ENCODE assay signal across 8 mouse cellular contexts in the genomic region with DNA sequence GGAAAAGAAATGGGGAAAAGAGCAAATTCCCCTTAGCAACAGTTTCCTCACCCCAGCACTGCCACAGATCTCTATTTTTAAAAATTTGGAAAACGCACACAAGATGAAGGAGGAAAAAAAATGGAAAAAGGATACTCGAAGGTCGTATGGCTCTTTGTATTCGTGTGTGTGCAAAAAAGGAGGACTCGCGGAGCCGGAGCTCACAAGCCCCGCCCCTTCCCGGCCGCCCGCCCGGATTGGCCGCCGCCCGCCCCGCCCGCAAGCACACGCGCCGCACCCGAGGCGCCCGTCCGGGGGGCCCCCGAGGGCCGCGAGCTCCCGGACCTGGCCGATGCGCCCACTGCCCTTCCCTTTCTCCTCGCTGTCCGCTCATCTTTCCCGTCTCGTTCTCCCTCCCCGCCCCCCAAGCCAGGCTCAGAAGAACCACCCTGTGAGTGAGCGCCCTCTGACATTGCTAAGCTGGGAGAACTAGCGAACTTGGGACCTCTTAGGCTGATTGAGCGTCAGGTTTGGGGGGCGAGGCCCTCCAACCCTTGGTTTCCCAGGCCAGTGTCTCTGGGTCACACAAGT. TPM values are rescaled to one million over a fixed set of nuclear protein-coding genes. Genes with fewer than 3 reads are reported as not detected.
DNase-seq lines count a peak whose midpoint lies in the region; ATAC-seq and TF ChIP-seq lines count a peak whose summit lies in the region.

A gene (minus strand): TSS at position 242 of the 570 bp plus-strand sequence.

- peak; percentile 49; the same call in 1 of the 2 replicates for TF ChIP-seq POLR2A in heart, adult 2 months (IDR thresholded peaks at IDR 0.05; ENCODE audit: insufficient read depth, low read depth, low read length)
- 0 out of 2 replicates have a peak, but pooled peaks have one; percentile 16 for TF ChIP-seq POLR2A in liver, adult 2 months (IDR thresholded peaks at IDR 0.05; ENCODE audit: extremely low read depth, insufficient read depth, low read length)
- peak; percentile 54 for TF ChIP-seq POLR2A in myocyte (IDR thresholded peaks at IDR 0.05; ENCODE audit: insufficient read length, low read depth)

- H3K79me2 ChIP-seq in heart, adult 2 months (replicated peaks; ENCODE audit: control insufficient read depth, insufficient read depth, low read length) = no peaks in the 10 kb centered on the region
- H3K79me2 ChIP-seq in liver, adult 2 months (ENCODE audit: control insufficient read depth, insufficient read depth, low read length) = no peaks in the 10 kb centered on the region
- H3K79me2 ChIP-seq in myocyte (ENCODE audit: control insufficient read depth, insufficient read depth) = no peaks in the 10 kb centered on the region

- H3K4me1 ChIP-seq in embryonic facial prominence, embryonic 12.5 days = peaks cover 10% of the 10 kb centered on the region
- H3K4me1 ChIP-seq in heart, adult 2 months (ENCODE audit: control insufficient read depth, insufficient read depth, low read length) = peaks cover 4% of the 10 kb centered on the region
- H3K4me1 ChIP-seq in liver, adult 2 months (ENCODE audit: control insufficient read depth, insufficient read depth, low read length) = peaks cover 7% of the 10 kb centered on the region

- peak; percentile 60 to 68 for DNase-seq in urinary bladder, adult 18-20 months (ENCODE audit: low spot score in 2 of 2)
- no peak for DNase-seq in urinary bladder, postnatal 10 days (ENCODE audit: low spot score)
- DNase-seq in heart, adult 2 months = peak; percentile 88 to 90
- peak; percentile 67 to 71 for DNase-seq in kidney, adult 8-10 months
- peak; percentile 50 for DNase-seq in liver, adult 2 months (ENCODE audit: extremely low read depth, low read depth, low spot score)
- DNase-seq in spleen, postnatal 4 days (ENCODE audit: low spot score in 2 of 2) = peak; percentile 84 to 94

- H3K9me3 ChIP-seq in embryonic facial prominence, embryonic 12.5 days = no peaks in the 10 kb centered on the region

- peak within 1 kb of the TSS; percentile 42 for H3K4me3 ChIP-seq in embryonic facial prominence, embryonic 12.5 days
- peak within 1 kb of the TSS; percentile 43 for H3K4me3 ChIP-seq in heart, adult 2 months
- peak within 1 kb of the TSS; percentile 71 for H3K4me3 ChIP-seq in liver, adult 2 months (ENCODE audit: insufficient read depth, low read depth, low read length)
- peak within 1 kb of the TSS; percentile 31 for H3K4me3 ChIP-seq in myocyte

- no peaks in the 10 kb centered on the region for H3K27me3 ChIP-seq in embryonic facial prominence, embryonic 12.5 days
- H3K27me3 ChIP-seq in heart, adult 2 months (ENCODE audit: control insufficient read depth, insufficient read depth, low read length) = no peaks in the 10 kb centered on the region
- H3K27me3 ChIP-seq in liver, adult 2 months (ENCODE audit: control insufficient read depth, insufficient read depth, low read length) = no peaks in the 10 kb centered on the region
- no peaks in the 10 kb centered on the region for H3K27me3 ChIP-seq in myocyte (ENCODE audit: control insufficient read depth, insufficient read depth, insufficient read length)

- TF ChIP-seq CTCF in heart, adult 2 months (IDR thresholded peaks at IDR 0.05) = no peak
- TF ChIP-seq CTCF in liver, adult 2 months (IDR thresholded peaks at IDR 0.05; ENCODE audit: low read depth, low read length) = no peak

- TF ChIP-seq EP300 in heart, adult 2 months (IDR thresholded peaks at IDR 0.05; ENCODE audit: insufficient read depth, low read depth, low read length) = 0 out of 2 replicates have a peak, but pooled peaks have one; percentile 24

- H3K9ac ChIP-seq in embryonic facial prominence, embryonic 12.5 days = peak within 1 kb of the TSS; percentile 34
- peak within 1 kb of the TSS; percentile 61 for H3K9ac ChIP-seq in heart, adult 2 months (ENCODE audit: low read depth, low read length)
- peak within 1 kb of the TSS; percentile 72 for H3K9ac ChIP-seq in liver, adult 2 months (ENCODE audit: low read depth, low read length)

- intact Hi-C loops in heart, adult 2 months (cut with DNase I) = loop anchor here (5.0 kb wide), 1 partner anchor 81 kb away; a partner anchor contains a TSS

- no peak for ATAC-seq in embryonic facial prominence, embryonic 12.5 days (ENCODE audit: insufficient number of reproducible peaks, insufficient read depth, low FRiP score, low TSS enrichment)

- 2% methylated on average over 39 of the region's 39 CpGs for WGBS in embryonic facial prominence, embryonic 12.5 days
- WGBS in heart, adult 2 months = under 1% methylated on average over 31 of the region's 39 CpGs
- 2% methylated on average over 39 of the region's 39 CpGs for WGBS in liver, adult 2 months

- peak within 1 kb of the TSS; percentile 69 for H3K27ac ChIP-seq in embryonic facial prominence, embryonic 12.5 days
- H3K27ac ChIP-seq in heart, adult 2 months = peak within 1 kb of the TSS; percentile 76
- H3K27ac ChIP-seq in liver, adult 2 months (replicated peaks; ENCODE audit: insufficient read depth, low read depth, low read length) = peak within 1 kb of the TSS; percentile 6; the same call in 1 of the 2 replicates

- H3K4me2 ChIP-seq in embryonic facial prominence, embryonic 12.5 days (replicated peaks) = peak within 1 kb of the TSS; percentile 51
- H3K4me2 ChIP-seq in myocyte (ENCODE audit: low read depth) = peak within 1 kb of the TSS; percentile 78

- H3K36me3 ChIP-seq in embryonic facial prominence, embryonic 12.5 days = no peaks in the 10 kb centered on the region
- no peaks in the 10 kb centered on the region; the same call in 1 of the 2 replicates for H3K36me3 ChIP-seq in heart, adult 2 months (ENCODE audit: control insufficient read depth, insufficient read depth, low read length)
- no peaks in the 10 kb centered on the region for H3K36me3 ChIP-seq in liver, adult 2 months (ENCODE audit: control insufficient read depth, insufficient read depth, low read length)
- H3K36me3 ChIP-seq in myocyte (ENCODE audit: control insufficient read depth, insufficient read depth) = peaks cover 5% of the 10 kb centered on the region

- no peak within 1 kb of the TSS for H3ac ChIP-seq in myocyte (ENCODE audit: control insufficient read depth, insufficient read length)

TF ChIP-seq in myocyte, 11 proteins besides CTCF, POLR2A, EP300 and RAD21:
- TF ChIP-seq CEBPB (IDR thresholded peaks at IDR 0.05; ENCODE audit: insufficient read depth, poor library complexity, severe bottlenecking) (no peak), TCF3 (IDR thresholded peaks at IDR 0.05; ENCODE audit: insufficient read length, low read depth) (no peak), POLR2AphosphoS2 (IDR thresholded peaks at IDR 0.05; ENCODE audit: insufficient read length, low read depth) (peak; percentile 39)

RNA-seq across cellular contexts. Expression of the gene that starts here (rescaled TPM):
- 9.0 and 10.1 TPM in 2 replicates for polyA plus RNA-seq in embryonic facial prominence, embryonic 12.5 days (2016; fragmentation: Nextera tagmentation; extraction: Ambion mirVana)
- 1 to 10 TPM; 5.9 to 6.4 TPM for total RNA-seq in heart, adult 2 months (2021)
- 2.4 and 4.4 TPM in 2 replicates for polyA plus RNA-seq in heart, adult 2 months (2012; rRNA removed)
- 3.0 and 3.1 TPM in 2 replicates for total RNA-seq in liver, adult 2 months (2014; rRNA removed)
- 2.6 and 4.3 TPM in 2 replicates for polyA plus RNA-seq in liver, adult 2 months (2012; rRNA removed)
- 7.3 TPM for polyA plus RNA-seq in myocyte (2012; fragmentation: generic; extraction: Trizol)

Comparison
In these comparisons a context has a peak if more than half of its experiments do, and no peak if none do; other contexts are left out.
1. H3K27ac ChIP-seq: peak in every context shown above with its lines; median percentile 76 in heart, adult 2 months; 69 in embryonic facial prominence, embryonic 12.5 days; 6 in liver, adult 2 months.